Mouse (Mus musculus) lung, adult 10 weeks (tissue): ENCODE results near the gene Pim1. TPM values are rescaled to one million over a fixed set of nuclear protein-coding genes. Genes with fewer than 3 reads are reported as not detected.

Experiments used
- polyA plus RNA-seq: library from polyadenylated mRNA; stranded (reverse); fragments of 350-450 nt; fragmentation: Illumina TruSeq; extraction: RNeasy Lipid Tissue Mini Kit (QIAGEN cat#74804); gene quantifications from one replicate; pipeline ENCODE4 v1.2.3, GENCODE M21; 2014; ENCODE audit warnings: low read depth, low replicate concordance; ENCODE audit not compliant: insufficient read depth

The Pim1 gene
- polyA plus RNA-seq, result 29.0 TPM

GRCm38 (mm10) chr17:29490713-29491581 is at the start of gene Pim1:
TSS of gene Pim1 (plus strand) at chr17:29490753.

Other genes with a start within 250 kb of the Pim1 start
- 30.3 TPM for gene Ppil1, start 226.6 kb upstream of the Pim1 start, polyA plus RNA-seq
- gene BC004004, start 222.0 kb upstream of the Pim1 start, polyA plus RNA-seq, result 93.0 TPM
- 28.9 TPM for gene Pi16, start 173.1 kb upstream of the Pim1 start, polyA plus RNA-seq
- 273 TPM for gene Mtch1, start 142.8 kb upstream of the Pim1 start, polyA plus RNA-seq
- 12.6 TPM for gene Fgd2, start 129.8 kb upstream of the Pim1 start, polyA plus RNA-seq
- not detected for gene Gm17657, start 58.9 kb downstream of the Pim1 start, polyA plus RNA-seq
- gene Tbc1d22b, start 59.0 kb downstream of the Pim1 start, polyA plus RNA-seq, result 9.2 TPM
- not detected for gene Tmem217, start 61.6 kb downstream of the Pim1 start, polyA plus RNA-seq
- gene Rnf8, start 124.0 kb downstream of the Pim1 start, polyA plus RNA-seq, result 26.6 TPM
- 0.23 TPM for gene Gm28043, start 124.1 kb downstream of the Pim1 start, polyA plus RNA-seq
- 17.3 TPM for gene Cmtr1, start 169.8 kb downstream of the Pim1 start, polyA plus RNA-seq
- gene Ccdc167, start 226.3 kb downstream of the Pim1 start, polyA plus RNA-seq, result 6.8 TPM